Mouse (Mus musculus) heart, postnatal 0 days (tissue): ENCODE results near the gene Dnajb13. TPM values are rescaled to one million over a fixed set of nuclear protein-coding genes. Genes with fewer than 3 reads are reported as not detected.
A peak's percentile ranks its signal among the peaks of the same experiment; 100 is the strongest.

ENCODE experiments used
- ATAC-seq: fragments of 200-750 bp; cut with Nextera tagmentation; 2 replicates; pipeline ENCODE4 v1.8.0; 2017; ENCODE audit warnings: low read depth, moderate number of reproducible peaks, moderate library complexity; ENCODE audit not compliant: insufficient read depth
- DNase-seq: peaks from one replicate; pipeline ENCODE4 v3.0.0-alpha.2; 2016; ENCODE audit warnings: low spot score
- H3K27ac ChIP-seq: fragments of 300-500 bp; sonication (generic); 2 replicates; pipeline ENCODE4 v1.5.1; 2014; ENCODE audit warnings: low read depth, mild to moderate bottlenecking
- H3K27me3 ChIP-seq: fragments of 300-500 bp; sonication (generic); 2 replicates; pipeline ENCODE4 v1.6.1; 2014; ENCODE audit warnings: low read length, mixed read lengths; ENCODE audit not compliant: control insufficient read depth, insufficient read depth
- H3K36me3 ChIP-seq: fragments of 300-500 bp; sonication (generic); replicated peaks from 2 replicates; pipeline ENCODE4 v1.6.1; 2014; ENCODE audit warnings: low read length, mixed read lengths; ENCODE audit not compliant: control insufficient read depth, insufficient read depth
- H3K4me1 ChIP-seq: fragments of 300-500 bp; sonication (generic); 2 replicates; pipeline ENCODE4 v1.6.1; 2014; ENCODE audit warnings: antibody characterized with exemption; ENCODE audit not compliant: control insufficient read depth, insufficient read depth
- H3K4me2 ChIP-seq: fragments of 300-500 bp; sonication (generic); 2 replicates; pipeline ENCODE4 v1.6.1; 2014; ENCODE audit warnings: low read depth, mild to moderate bottlenecking, low read length, moderate library complexity
- H3K4me3 ChIP-seq: fragments of 300-500 bp; sonication (generic); 2 replicates; pipeline ENCODE4 v1.5.1; 2014; ENCODE audit warnings: low read depth, low read length
- H3K9ac ChIP-seq: fragments of 300-500 bp; sonication (generic); replicated peaks from 2 replicates; pipeline ENCODE4 v1.6.1; 2014; ENCODE audit warnings: low read depth, low read length, mixed read lengths
- H3K9me3 ChIP-seq: fragments of 300-500 bp; sonication (generic); replicated peaks from 2 replicates; pipeline ENCODE4 v1.6.1; 2016; ENCODE audit warnings: low read length; ENCODE audit not compliant: control insufficient read depth
- CTCF ChIP-seq: IDR thresholded peaks from 2 replicates; pipeline ENCODE4 v1.5.1; 2016; ENCODE audit warnings: antibody characterized with exemption, control low read depth, low read depth
- EP300 ChIP-seq: IDR thresholded peaks from 2 replicates; pipeline ENCODE4 v1.6.1; 2016; ENCODE audit warnings: antibody characterized with exemption, low read depth
- WGBS: fragments of 180-500 bp; shearing (Covaris S2); extraction: QIAGEN DNeasy Blood & Tissue Kit; methylation state at CpG from one replicate; pipeline ENCODE4 v1.1.7; 2014; 5-methylcytosine and 5-hydroxymethylcytosine counted together
- polyA plus RNA-seq: library from polyadenylated mRNA; unstranded; fragments of >200 nt; fragmentation: Nextera tagmentation; extraction: Ambion mirVana; gene quantifications from 2 replicates; pipeline ENCODE4 v1.2.1, GENCODE M21; 2015
- total RNA-seq: library from RNA; depleted of rRNA; stranded (reverse); fragments of >200 nt; gene quantifications from 2 replicates; pipeline ENCODE4 v1.2.3, GENCODE M21; 2014; ENCODE audit warnings: low replicate concordance

Dnajb13 gene
- total and polyA plus RNA-seq, 2 experiments from 2014 or later = 0.07 TPM; not detected in 1

DNA sequence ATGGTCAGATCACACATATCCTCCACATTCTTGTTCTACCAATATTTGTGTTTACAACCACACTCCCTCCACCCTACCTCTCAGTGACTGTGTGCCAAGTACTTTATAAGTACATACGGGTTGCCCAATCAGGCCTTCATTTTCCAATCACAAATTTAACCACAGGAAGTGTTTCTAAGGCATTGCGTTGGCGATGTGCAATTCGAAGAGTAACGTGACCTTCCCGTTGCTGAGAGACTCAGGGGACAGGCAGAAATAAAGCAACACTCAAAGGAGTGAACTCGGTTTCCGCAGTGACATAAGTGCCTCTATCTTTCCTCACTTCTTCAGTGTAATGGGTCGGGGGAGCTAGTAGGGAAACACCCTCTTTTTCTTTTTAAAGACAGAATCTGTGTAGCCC is 24.8 kb upstream of the Dnajb13 start:
- no peak for DNase-seq
- Histone ChIP-seq H3K4me3 (no peak overlapping the region), H3K36me3 (peaks cover 18% of the 10 kb centered on the region), H3K27me3 (no peaks in the 10 kb centered on the region), H3K4me2 (no peak overlapping the region), H3K9ac (no peak overlapping the region), H3K27ac (no peak overlapping the region), H3K9me3 (no peaks in the 10 kb centered on the region), H3K4me1 (peaks cover 10% of the 10 kb centered on the region)
- 89% methylated on average over 9 of the region's 9 CpGs for WGBS
- ATAC-seq = no peak
- no peak for TF ChIP-seq EP300
- TF ChIP-seq CTCF = no peak

DNA sequence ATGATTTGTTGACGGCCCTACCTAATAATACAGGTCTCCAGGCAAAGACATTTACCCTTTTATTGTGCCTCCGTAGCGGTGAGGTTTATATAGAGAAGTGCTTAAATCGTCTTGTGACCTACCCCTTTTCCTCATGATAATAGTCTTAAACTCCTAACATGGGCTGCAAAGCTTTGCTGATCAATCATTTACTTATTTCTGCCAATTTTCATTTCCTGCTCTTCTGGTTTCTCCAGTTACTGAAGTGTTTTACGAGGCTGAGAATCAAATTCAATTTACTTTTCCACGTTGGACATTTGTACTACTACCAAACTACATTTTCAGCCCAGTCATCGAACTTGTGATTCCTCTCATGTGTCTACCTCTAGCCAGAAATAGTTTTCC is 22.8 kb upstream of the Dnajb13 start:
- H3K9me3 ChIP-seq = no peaks in the 10 kb centered on the region
- peaks cover 18% of the 10 kb centered on the region for H3K36me3 ChIP-seq
- TF ChIP-seq CTCF = no peak
- no peak for TF ChIP-seq EP300
- H3K4me3 ChIP-seq = peak overlapping the region; percentile 82
- peak overlapping the region; percentile 76; the same call in 1 of the 2 replicates for H3K27ac ChIP-seq
- H3K4me1 ChIP-seq = peaks cover 10% of the 10 kb centered on the region
- H3K9ac ChIP-seq = peak overlapping the region; percentile 73
- no peaks in the 10 kb centered on the region for H3K27me3 ChIP-seq
- DNase-seq (no peak), ATAC-seq (no peak)
- H3K4me2 ChIP-seq = peak overlapping the region; percentile 66
- WGBS = 31% methylated on average over 7 of the region's 7 CpGs

DNA sequence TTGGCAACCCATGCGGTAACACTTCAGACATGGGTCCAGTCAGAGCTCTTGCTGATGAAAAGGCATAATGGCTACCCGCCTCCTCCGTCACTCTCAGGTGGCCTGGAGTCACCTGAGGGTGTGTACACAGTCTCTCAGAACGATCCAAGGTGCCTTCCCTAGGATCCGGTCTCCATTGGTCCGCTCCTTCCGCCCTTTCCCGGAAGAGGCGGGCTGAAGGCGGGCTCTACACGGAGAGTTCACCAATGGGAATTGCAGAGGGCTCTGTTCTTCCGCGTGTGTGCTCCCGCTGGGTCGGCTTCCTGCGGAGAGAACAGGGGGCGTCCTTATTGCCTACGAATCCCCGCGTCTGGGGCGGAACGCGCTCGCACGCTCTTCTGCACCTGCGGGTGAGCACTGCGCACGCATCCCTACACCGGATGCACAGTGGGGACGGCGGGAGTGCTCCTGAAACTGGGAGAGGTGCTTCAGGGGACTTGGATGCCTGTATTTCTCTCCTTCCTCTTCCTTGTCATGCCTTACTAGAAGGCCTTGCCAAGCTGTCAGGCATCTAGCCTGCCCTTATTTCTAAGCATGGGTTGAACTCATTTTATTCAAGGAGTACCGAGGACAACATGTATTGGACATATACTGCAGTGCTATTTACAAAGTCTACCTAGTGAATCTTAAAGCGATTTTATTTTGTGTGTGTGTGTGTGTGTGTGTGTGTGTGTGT is 22.2 kb upstream of the Dnajb13 start, which contains the start of gene Coa4:
Gene Coa4 (plus strand): TSS at position 268 of the 715 bp plus-strand sequence.
- ATAC-seq (peak; percentile 100), DNase-seq (peak; percentile 97)
- WGBS = under 1% methylated on average over 33 of the region's 33 CpGs
- Histone ChIP-seq H3K4me3 (peak within 1 kb of the TSS; percentile 82), H3K4me1 (peaks cover 10% of the 10 kb centered on the region), H3K9me3 (no peaks in the 10 kb centered on the region), H3K9ac (peak within 1 kb of the TSS; percentile 73), H3K4me2 (peak within 1 kb of the TSS; percentile 66), H3K36me3 (peaks cover 18% of the 10 kb centered on the region), H3K27ac (peak within 1 kb of the TSS; percentile 76), H3K27me3 (no peaks in the 10 kb centered on the region)
- peak; percentile 6; the same call in 1 of the 2 replicates for TF ChIP-seq CTCF
- no peak for TF ChIP-seq EP300

DNA sequence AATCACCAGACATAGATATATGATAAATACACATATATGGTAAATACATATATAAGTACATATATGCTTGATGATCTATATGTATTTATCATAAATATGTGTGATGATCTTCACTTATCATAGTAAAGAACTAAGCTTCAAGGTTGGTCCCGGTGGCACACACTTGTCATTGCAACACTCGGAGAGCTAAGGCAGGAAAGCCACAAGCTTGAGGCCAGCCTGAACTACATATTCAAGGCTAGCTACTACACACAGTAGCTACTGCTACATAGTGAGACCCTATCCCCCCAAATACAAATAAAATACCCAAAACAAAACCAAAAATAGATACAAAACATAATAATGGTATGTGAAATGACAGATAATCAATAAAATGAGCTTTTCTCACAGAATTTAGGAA is 21.1 kb upstream of the Dnajb13 start:
- Histone ChIP-seq H3K9me3 (no peaks in the 10 kb centered on the region), H3K27me3 (no peaks in the 10 kb centered on the region), H3K4me3 (no peak overlapping the region), H3K27ac (no peak overlapping the region), H3K36me3 (peaks cover 18% of the 10 kb centered on the region), H3K4me2 (no peak overlapping the region), H3K9ac (no peak overlapping the region), H3K4me1 (peaks cover 10% of the 10 kb centered on the region)
- TF ChIP-seq EP300 (no peak), CTCF (no peak)
- 83% methylated on average over 2 of the region's 2 CpGs for WGBS
- DNase-seq = no peak
- ATAC-seq = no peak

DNA sequence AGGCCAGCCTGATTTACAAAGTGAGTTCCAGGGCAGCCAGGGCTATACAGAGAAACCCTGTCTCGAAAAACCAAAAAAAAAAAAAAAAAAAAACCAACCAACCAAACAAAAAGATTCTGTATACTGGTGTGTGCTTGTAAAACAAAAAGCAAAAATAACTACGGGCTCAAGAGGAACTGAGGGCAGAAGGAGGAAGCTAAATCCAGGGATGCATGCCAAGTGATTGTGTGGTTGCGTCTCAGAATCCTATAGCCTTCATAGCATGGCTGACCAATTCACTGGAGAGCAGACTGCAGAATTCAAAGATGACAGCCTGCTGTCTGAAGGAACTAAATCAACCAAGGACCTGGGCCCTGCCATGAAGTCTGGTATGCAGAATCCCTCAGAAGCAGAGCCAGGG is 19.5 kb upstream of the Dnajb13 start:
- WGBS = 74% methylated on average over 3 of the region's 3 CpGs
- Histone ChIP-seq H3K4me2 (no peak overlapping the region), H3K4me3 (no peak overlapping the region), H3K9ac (no peak overlapping the region), H3K27ac (no peak overlapping the region), H3K36me3 (peaks cover 6% of the 10 kb centered on the region), H3K9me3 (no peaks in the 10 kb centered on the region), H3K27me3 (no peaks in the 10 kb centered on the region), H3K4me1 (peaks cover 10% of the 10 kb centered on the region)
- no peak for ATAC-seq
- no peak for DNase-seq
- TF ChIP-seq CTCF (no peak), EP300 (no peak)

DNA sequence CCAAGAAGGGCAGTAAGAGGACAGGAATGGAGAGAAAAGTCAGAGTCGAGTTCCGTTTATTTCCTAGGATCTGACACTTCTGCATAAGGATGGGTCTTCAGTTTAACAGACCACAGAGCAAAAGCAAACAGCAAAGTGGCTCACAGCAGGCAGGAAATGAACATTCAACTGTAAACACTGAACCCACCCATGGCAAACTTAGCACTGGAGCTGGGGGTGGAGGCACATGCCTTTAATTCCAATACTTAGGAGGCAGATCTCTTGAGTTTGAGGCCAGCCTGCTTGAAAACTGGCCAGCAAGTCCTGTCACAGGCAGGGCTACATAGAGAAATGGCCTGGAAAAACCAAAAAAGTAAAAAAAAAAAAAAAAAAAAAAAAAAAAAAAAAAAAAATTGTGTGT is 18.7 kb upstream of the Dnajb13 start:
- ATAC-seq (no peak), DNase-seq (no peak)
- no peak overlapping the region for H3K4me3 ChIP-seq
- WGBS = 66% methylated on average over 2 of the region's 2 CpGs
- H3K36me3 ChIP-seq = no peaks in the 10 kb centered on the region
- TF ChIP-seq EP300 (no peak), CTCF (no peak)
- no peaks in the 10 kb centered on the region for H3K9me3 ChIP-seq
- H3K9ac ChIP-seq = no peak overlapping the region
- peaks cover 10% of the 10 kb centered on the region for H3K4me1 ChIP-seq
- H3K27ac ChIP-seq = no peak overlapping the region
- no peaks in the 10 kb centered on the region for H3K27me3 ChIP-seq
- no peak overlapping the region for H3K4me2 ChIP-seq
